Mouse (Mus musculus): ENCODE measurements around the gene Gm20481. TPM values are rescaled to one million over a fixed set of nuclear protein-coding genes. Genes with fewer than 3 reads are reported as not detected.

Gene Gm20481
- not detected for polyA plus RNA-seq (2014; fragmentation: Illumina TruSeq; extraction: RNeasy Lipid Tissue Mini Kit (QIAGEN cat#74804); ENCODE audit: low read depth, low replicate concordance)

GRCm38 (mm10) chr17:34969822-34970221, at the start of gene Gm20481:
Gene Gm20481, plus strand, starts transcription at chr17:34969912.

DNA sequence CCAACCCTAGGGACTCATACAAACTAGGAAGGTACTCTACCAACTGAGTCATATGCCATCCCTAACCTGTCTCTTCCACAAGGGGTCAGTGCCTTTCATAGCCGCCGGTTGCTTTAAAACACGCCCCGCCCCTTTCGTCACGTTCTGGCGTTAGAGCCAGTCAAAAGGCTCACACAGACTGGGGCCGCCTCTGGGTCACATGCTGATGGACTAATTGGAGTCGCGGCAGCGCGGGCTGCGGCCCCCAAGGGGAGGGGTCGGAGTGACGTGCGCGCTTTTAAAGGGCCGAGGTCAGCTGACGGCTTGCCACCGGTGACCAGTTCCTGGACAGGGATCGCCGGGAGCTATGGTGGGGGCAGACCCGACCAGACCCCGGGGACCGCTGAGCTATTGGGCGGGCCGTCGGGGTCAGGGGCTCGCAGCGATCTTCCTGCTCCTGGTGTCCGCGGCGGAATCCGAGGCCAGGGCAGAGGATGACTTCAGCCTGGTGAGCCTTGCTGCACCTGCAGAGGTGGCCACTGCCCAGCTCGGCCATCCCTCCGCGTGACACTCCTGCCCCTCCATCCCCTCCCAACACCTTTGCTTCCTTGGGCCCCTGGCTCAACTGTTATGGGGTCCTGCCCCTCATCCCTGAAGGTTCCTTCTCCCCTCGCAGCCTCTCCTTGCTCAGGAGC, 38.5 kb upstream of the Gm20481 start, which contains the start of gene Neu1:
TSS of gene Neu1 (plus strand) at position 193 of the 674 bp plus-strand sequence.

DNA sequence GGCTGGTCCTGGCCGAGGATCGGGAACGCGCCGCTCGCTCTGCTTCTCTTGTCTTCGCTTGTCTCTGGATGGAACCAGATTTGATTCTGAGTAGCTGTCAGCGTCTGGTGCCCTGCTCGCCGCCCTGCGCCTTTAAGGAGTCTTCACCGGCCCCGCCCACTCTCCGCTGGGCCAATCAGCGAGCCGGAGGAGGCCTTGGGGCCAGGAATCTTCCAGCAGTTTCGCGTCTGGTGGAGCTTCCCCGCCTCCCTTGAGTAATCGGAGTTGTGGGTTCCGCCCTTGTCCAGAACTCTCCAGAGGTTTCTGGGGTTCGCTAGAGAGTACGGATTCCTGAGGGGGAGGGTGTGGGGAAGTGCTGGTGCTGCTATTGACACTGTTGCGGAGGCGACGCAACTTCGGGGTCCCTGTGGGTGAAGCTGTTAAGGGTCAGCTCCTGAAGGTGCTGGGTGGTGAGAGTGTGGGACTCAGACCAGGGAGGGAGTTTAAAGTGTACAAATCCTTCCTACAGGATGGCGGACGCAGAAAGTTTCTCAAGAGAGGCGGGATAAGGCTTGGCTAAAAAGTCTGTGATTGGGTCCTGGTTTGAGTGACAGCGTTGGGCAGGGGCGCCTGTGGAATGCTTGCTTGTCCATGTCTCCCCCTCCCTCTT, 10.5 kb upstream of the Gm20481 start, which contains the start of gene Hspa1b:
TSS of gene Hspa1b (minus strand) at position 109 of the 649 bp plus-strand sequence.

DNA sequence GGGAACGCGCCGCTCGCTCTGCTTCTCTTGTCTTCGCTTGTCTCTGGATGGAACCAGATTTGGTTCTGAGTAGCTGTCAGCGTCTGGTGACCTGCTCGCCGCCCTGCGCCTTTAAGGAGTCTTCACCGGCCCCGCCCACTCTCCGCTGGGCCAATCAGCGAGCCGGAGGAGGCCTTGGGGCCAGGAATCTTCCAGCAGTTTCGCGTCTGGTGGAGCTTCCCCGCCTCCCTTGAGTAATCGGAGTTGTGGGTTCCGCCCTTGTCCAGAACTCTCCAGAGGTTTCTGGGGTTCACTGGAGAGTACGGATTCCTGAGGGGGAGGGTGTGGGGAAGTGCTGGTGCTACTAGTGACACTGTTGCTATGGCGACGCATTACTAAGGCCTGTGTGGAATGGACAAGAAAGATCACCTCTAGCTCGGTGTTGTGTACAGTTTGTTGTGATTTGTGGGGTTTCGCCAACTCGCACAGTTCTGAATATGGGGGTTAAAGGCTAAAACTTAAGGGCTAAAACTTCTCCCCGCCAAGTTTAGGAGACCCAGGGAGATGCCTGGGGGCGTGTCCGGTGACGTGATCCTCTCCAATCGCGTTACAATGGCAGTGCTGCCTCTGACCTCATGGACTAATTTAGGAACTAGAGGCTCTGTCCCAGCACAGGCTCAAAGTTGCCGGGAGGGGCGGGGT, 2.5 kb downstream of the Gm20481 start, which contains the start of the genes Hspa1a and Hspa1l:
TSS of gene Hspa1a (minus strand) at position 88 of the 681 bp plus-strand sequence.
TSS of gene Hspa1l (plus strand) at position 635 of the 681 bp plus-strand sequence.

GRCm38 (mm10) chr17:34981690-34982180, 12.0 kb downstream of the Gm20481 start, which contains the start of gene Lsm2:
Gene Lsm2, plus strand, starts transcription at chr17:34981862.

DNA sequence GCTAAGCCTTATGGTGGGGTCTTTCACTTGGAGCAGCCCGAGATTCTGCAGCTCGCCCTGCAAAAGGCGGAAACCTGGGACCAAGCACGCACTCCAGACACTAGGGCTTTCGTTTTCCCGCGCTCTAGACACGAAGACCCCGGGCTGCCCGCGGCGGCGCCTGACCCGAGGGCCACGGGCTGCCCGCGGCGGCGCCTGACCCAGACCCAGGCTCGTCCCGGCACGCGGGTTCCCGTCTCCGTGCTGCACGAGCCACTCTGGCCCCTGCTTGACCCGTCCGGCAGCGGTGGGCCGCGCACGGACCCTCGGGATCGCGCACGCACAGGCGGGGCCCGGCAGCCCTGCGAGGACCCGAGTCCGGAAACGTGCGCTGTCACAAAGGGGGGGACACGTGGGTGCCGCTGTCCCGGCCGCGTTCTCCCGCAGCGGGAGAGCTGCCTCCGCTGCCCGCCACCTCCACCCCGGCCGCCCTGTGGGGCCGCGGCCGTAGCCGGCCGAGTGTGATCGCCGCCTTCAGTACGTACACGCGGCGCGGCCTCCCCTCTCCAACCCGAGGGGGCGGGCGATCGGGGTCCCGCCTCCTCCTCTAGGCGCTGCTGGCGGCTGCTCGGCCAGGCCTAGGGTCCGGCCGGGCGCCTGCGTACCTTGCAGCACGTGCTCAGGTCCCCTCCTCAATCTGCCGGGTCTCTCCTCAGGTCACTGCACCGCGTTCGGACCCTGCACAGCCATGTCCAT, 31.2 kb downstream of the Gm20481 start, which contains the start of gene Vars:
TSS of gene Vars (plus strand) at position 271 of the 735 bp plus-strand sequence.

DNA sequence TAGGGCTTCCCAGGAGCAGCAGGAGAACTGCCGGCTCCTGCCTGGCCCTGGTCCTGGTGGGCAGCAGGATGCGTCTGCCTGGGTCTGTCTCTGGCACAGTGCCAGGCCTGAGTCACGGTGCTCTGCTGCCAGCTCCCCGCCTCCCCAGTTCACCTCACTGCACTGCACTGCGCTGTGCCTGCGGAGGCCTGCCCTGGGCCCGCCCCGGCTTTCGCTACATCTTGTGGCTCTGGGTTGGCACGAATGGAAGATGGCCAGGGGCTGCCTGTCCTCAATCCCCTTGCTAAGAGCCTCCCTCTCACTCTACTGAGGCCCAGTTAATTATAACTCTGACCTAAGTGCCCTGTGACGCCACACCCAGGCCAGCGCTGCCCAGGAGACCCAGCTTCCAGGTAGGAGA, 46.7 kb downstream of the Gm20481 start, which contains the start of gene Vwa7:
TSS of gene Vwa7 (plus strand) at position 204 of the 400 bp plus-strand sequence.

Other genes with a start within 250 kb of the Gm20481 start
- not detected for gene C4b, start 226.0 kb upstream of the Gm20481 start, polyA plus RNA-seq (2014; fragmentation: Illumina TruSeq; extraction: RNeasy Lipid Tissue Mini Kit (QIAGEN cat#74804); ENCODE audit: low read depth, low replicate concordance)
- gene Cyp21a1, start 165.4 kb upstream of the Gm20481 start, polyA plus RNA-seq (2014; fragmentation: Illumina TruSeq; extraction: RNeasy Lipid Tissue Mini Kit (QIAGEN cat#74804); ENCODE audit: low read depth, low replicate concordance), result not detected
- 2.6 TPM for gene Stk19, start 133.0 kb upstream of the Gm20481 start, polyA plus RNA-seq (2014; fragmentation: Illumina TruSeq; extraction: RNeasy Lipid Tissue Mini Kit (QIAGEN cat#74804); ENCODE audit: low read depth, low replicate concordance)
- gene Dxo, start 132.9 kb upstream of the Gm20481 start, polyA plus RNA-seq (2014; fragmentation: Illumina TruSeq; extraction: RNeasy Lipid Tissue Mini Kit (QIAGEN cat#74804); ENCODE audit: low read depth, low replicate concordance), result 3.0 TPM
- 2.3 TPM for gene Skiv2l, start 119.7 kb upstream of the Gm20481 start, polyA plus RNA-seq (2014; fragmentation: Illumina TruSeq; extraction: RNeasy Lipid Tissue Mini Kit (QIAGEN cat#74804); ENCODE audit: low read depth, low replicate concordance)
- gene Nelfe, start 119.5 kb upstream of the Gm20481 start, polyA plus RNA-seq (2014; fragmentation: Illumina TruSeq; extraction: RNeasy Lipid Tissue Mini Kit (QIAGEN cat#74804); ENCODE audit: low read depth, low replicate concordance), result 1.4 TPM
- gene Cfb, start 107.4 kb upstream of the Gm20481 start, polyA plus RNA-seq (2014; fragmentation: Illumina TruSeq; extraction: RNeasy Lipid Tissue Mini Kit (QIAGEN cat#74804); ENCODE audit: low read depth, low replicate concordance), result 38.0 TPM
- 1.5 TPM for gene Zbtb12, start 90.4 kb upstream of the Gm20481 start, polyA plus RNA-seq (2014; fragmentation: Illumina TruSeq; extraction: RNeasy Lipid Tissue Mini Kit (QIAGEN cat#74804); ENCODE audit: low read depth, low replicate concordance)
- gene Gm20547, start 87.9 kb upstream of the Gm20481 start, polyA plus RNA-seq (2014; fragmentation: Illumina TruSeq; extraction: RNeasy Lipid Tissue Mini Kit (QIAGEN cat#74804); ENCODE audit: low read depth, low replicate concordance), result 16.3 TPM
- 7.3 TPM for gene C2, start 71.6 kb upstream of the Gm20481 start, polyA plus RNA-seq (2014; fragmentation: Illumina TruSeq; extraction: RNeasy Lipid Tissue Mini Kit (QIAGEN cat#74804); ENCODE audit: low read depth, low replicate concordance)
- gene Ehmt2, start 71.4 kb upstream of the Gm20481 start, polyA plus RNA-seq (2014; fragmentation: Illumina TruSeq; extraction: RNeasy Lipid Tissue Mini Kit (QIAGEN cat#74804); ENCODE audit: low read depth, low replicate concordance), result 7.7 TPM
- 8.2 TPM for gene Slc44a4, start 55.4 kb upstream of the Gm20481 start, polyA plus RNA-seq (2014; fragmentation: Illumina TruSeq; extraction: RNeasy Lipid Tissue Mini Kit (QIAGEN cat#74804); ENCODE audit: low read depth, low replicate concordance)
- 25.6 TPM for gene Neu1, start 38.7 kb upstream of the Gm20481 start, polyA plus RNA-seq (2014; fragmentation: Illumina TruSeq; extraction: RNeasy Lipid Tissue Mini Kit (QIAGEN cat#74804); ENCODE audit: low read depth, low replicate concordance)
- gene Hspa1b, start 10.7 kb upstream of the Gm20481 start, polyA plus RNA-seq (2014; fragmentation: Illumina TruSeq; extraction: RNeasy Lipid Tissue Mini Kit (QIAGEN cat#74804); ENCODE audit: low read depth, low replicate concordance), result 17.9 TPM
- 8.4 TPM for gene Hspa1a, start 2.2 kb downstream of the Gm20481 start, polyA plus RNA-seq (2014; fragmentation: Illumina TruSeq; extraction: RNeasy Lipid Tissue Mini Kit (QIAGEN cat#74804); ENCODE audit: low read depth, low replicate concordance)
- not detected for gene Hspa1l, start 2.8 kb downstream of the Gm20481 start, polyA plus RNA-seq (2014; fragmentation: Illumina TruSeq; extraction: RNeasy Lipid Tissue Mini Kit (QIAGEN cat#74804); ENCODE audit: low read depth, low replicate concordance)
- 12.6 TPM for gene Lsm2, start 11.9 kb downstream of the Gm20481 start, polyA plus RNA-seq (2014; fragmentation: Illumina TruSeq; extraction: RNeasy Lipid Tissue Mini Kit (QIAGEN cat#74804); ENCODE audit: low read depth, low replicate concordance)
- gene Vars, start 31.1 kb downstream of the Gm20481 start, polyA plus RNA-seq (2014; fragmentation: Illumina TruSeq; extraction: RNeasy Lipid Tissue Mini Kit (QIAGEN cat#74804); ENCODE audit: low read depth, low replicate concordance), result 5.7 TPM
- gene Vwa7, start 46.7 kb downstream of the Gm20481 start, polyA plus RNA-seq (2014; fragmentation: Illumina TruSeq; extraction: RNeasy Lipid Tissue Mini Kit (QIAGEN cat#74804); ENCODE audit: low read depth, low replicate concordance), result not detected
- gene Sapcd1, start 58.1 kb downstream of the Gm20481 start, polyA plus RNA-seq (2014; fragmentation: Illumina TruSeq; extraction: RNeasy Lipid Tissue Mini Kit (QIAGEN cat#74804); ENCODE audit: low read depth, low replicate concordance), result not detected
- gene Msh5, start 76.8 kb downstream of the Gm20481 start, polyA plus RNA-seq (2014; fragmentation: Illumina TruSeq; extraction: RNeasy Lipid Tissue Mini Kit (QIAGEN cat#74804); ENCODE audit: low read depth, low replicate concordance), result 1.1 TPM
- 25.4 TPM for gene Clic1, start 80.1 kb downstream of the Gm20481 start, polyA plus RNA-seq (2014; fragmentation: Illumina TruSeq; extraction: RNeasy Lipid Tissue Mini Kit (QIAGEN cat#74804); ENCODE audit: low read depth, low replicate concordance)
- 0.97 TPM for gene Ddah2, start 89.1 kb downstream of the Gm20481 start, polyA plus RNA-seq (2014; fragmentation: Illumina TruSeq; extraction: RNeasy Lipid Tissue Mini Kit (QIAGEN cat#74804); ENCODE audit: low read depth, low replicate concordance)
- gene Ly6g6c, start 95.5 kb downstream of the Gm20481 start, polyA plus RNA-seq (2014; fragmentation: Illumina TruSeq; extraction: RNeasy Lipid Tissue Mini Kit (QIAGEN cat#74804); ENCODE audit: low read depth, low replicate concordance), result not detected
- gene Mpig6b, start 96.3 kb downstream of the Gm20481 start, polyA plus RNA-seq (2014; fragmentation: Illumina TruSeq; extraction: RNeasy Lipid Tissue Mini Kit (QIAGEN cat#74804); ENCODE audit: low read depth, low replicate concordance), result 1.1 TPM
- not detected for gene Ly6g6e, start 107.0 kb downstream of the Gm20481 start, polyA plus RNA-seq (2014; fragmentation: Illumina TruSeq; extraction: RNeasy Lipid Tissue Mini Kit (QIAGEN cat#74804); ENCODE audit: low read depth, low replicate concordance)
- not detected for gene Ly6g6d, start 108.2 kb downstream of the Gm20481 start, polyA plus RNA-seq (2014; fragmentation: Illumina TruSeq; extraction: RNeasy Lipid Tissue Mini Kit (QIAGEN cat#74804); ENCODE audit: low read depth, low replicate concordance)
- gene Ly6g6f, start 115.7 kb downstream of the Gm20481 start, polyA plus RNA-seq (2014; fragmentation: Illumina TruSeq; extraction: RNeasy Lipid Tissue Mini Kit (QIAGEN cat#74804); ENCODE audit: low read depth, low replicate concordance), result not detected
- 7.6 TPM for gene Abhd16a, start 119.4 kb downstream of the Gm20481 start, polyA plus RNA-seq (2014; fragmentation: Illumina TruSeq; extraction: RNeasy Lipid Tissue Mini Kit (QIAGEN cat#74804); ENCODE audit: low read depth, low replicate concordance)
- gene Ly6g5c, start 138.4 kb downstream of the Gm20481 start, polyA plus RNA-seq (2014; fragmentation: Illumina TruSeq; extraction: RNeasy Lipid Tissue Mini Kit (QIAGEN cat#74804); ENCODE audit: low read depth, low replicate concordance), result not detected
- not detected for gene Ly6g5b, start 145.5 kb downstream of the Gm20481 start, polyA plus RNA-seq (2014; fragmentation: Illumina TruSeq; extraction: RNeasy Lipid Tissue Mini Kit (QIAGEN cat#74804); ENCODE audit: low read depth, low replicate concordance)
- 0.85 TPM for gene Gpank1, start 151.5 kb downstream of the Gm20481 start, polyA plus RNA-seq (2014; fragmentation: Illumina TruSeq; extraction: RNeasy Lipid Tissue Mini Kit (QIAGEN cat#74804); ENCODE audit: low read depth, low replicate concordance)
- 187 TPM for gene Csnk2b, start 152.1 kb downstream of the Gm20481 start, polyA plus RNA-seq (2014; fragmentation: Illumina TruSeq; extraction: RNeasy Lipid Tissue Mini Kit (QIAGEN cat#74804); ENCODE audit: low read depth, low replicate concordance)
- 0.53 TPM for gene D17H6S53E, start 156.5 kb downstream of the Gm20481 start, polyA plus RNA-seq (2014; fragmentation: Illumina TruSeq; extraction: RNeasy Lipid Tissue Mini Kit (QIAGEN cat#74804); ENCODE audit: low read depth, low replicate concordance)
- gene Apom, start 162.1 kb downstream of the Gm20481 start, polyA plus RNA-seq (2014; fragmentation: Illumina TruSeq; extraction: RNeasy Lipid Tissue Mini Kit (QIAGEN cat#74804); ENCODE audit: low read depth, low replicate concordance), result 4.8 TPM
- gene Bag6, start 165.3 kb downstream of the Gm20481 start, polyA plus RNA-seq (2014; fragmentation: Illumina TruSeq; extraction: RNeasy Lipid Tissue Mini Kit (QIAGEN cat#74804); ENCODE audit: low read depth, low replicate concordance), result 3.9 TPM
- gene Prrc2a, start 195.0 kb downstream of the Gm20481 start, polyA plus RNA-seq (2014; fragmentation: Illumina TruSeq; extraction: RNeasy Lipid Tissue Mini Kit (QIAGEN cat#74804); ENCODE audit: low read depth, low replicate concordance), result 2.1 TPM
- 2.3 TPM for gene Aif1, start 206.2 kb downstream of the Gm20481 start, polyA plus RNA-seq (2014; fragmentation: Illumina TruSeq; extraction: RNeasy Lipid Tissue Mini Kit (QIAGEN cat#74804); ENCODE audit: low read depth, low replicate concordance)
- not detected for gene Lst1, start 218.5 kb downstream of the Gm20481 start, polyA plus RNA-seq (2014; fragmentation: Illumina TruSeq; extraction: RNeasy Lipid Tissue Mini Kit (QIAGEN cat#74804); ENCODE audit: low read depth, low replicate concordance)
- not detected for gene Ltb, start 224.5 kb downstream of the Gm20481 start, polyA plus RNA-seq (2014; fragmentation: Illumina TruSeq; extraction: RNeasy Lipid Tissue Mini Kit (QIAGEN cat#74804); ENCODE audit: low read depth, low replicate concordance)
- gene Tnf, start 232.1 kb downstream of the Gm20481 start, polyA plus RNA-seq (2014; fragmentation: Illumina TruSeq; extraction: RNeasy Lipid Tissue Mini Kit (QIAGEN cat#74804); ENCODE audit: low read depth, low replicate concordance), result not detected
- gene Lta, start 235.4 kb downstream of the Gm20481 start, polyA plus RNA-seq (2014; fragmentation: Illumina TruSeq; extraction: RNeasy Lipid Tissue Mini Kit (QIAGEN cat#74804); ENCODE audit: low read depth, low replicate concordance), result not detected